Mouse (Mus musculus) CH12.LX (cell line): ENCODE measurements around the gene Ttll5. TPM values are rescaled to one million over a fixed set of nuclear protein-coding genes. Genes with fewer than 3 reads are reported as not detected.

Experiments
- DNase-seq: peaks from one replicate; pipeline ENCODE4 v3.0.0-alpha.2; 2013; ENCODE audit errors: extremely low read depth
- H3K27ac ChIP-seq: 2 replicates; pipeline ENCODE4 v1.5.1; 2012; ENCODE audit warnings: low read depth, mild to moderate bottlenecking, control low read depth, moderate library complexity; ENCODE audit not compliant: insufficient read depth
- H3K27me3 ChIP-seq: replicated peaks from 2 replicates; pipeline ENCODE3; 2012; ENCODE audit warnings: inconsistent platforms
- H3K36me3 ChIP-seq, 2 experiments: replicated peaks in 1 of 2; 2 replicates each; pipeline versions ENCODE3 to v1.6.1; 2012; ENCODE audit warnings: inconsistent platforms in 1 of 2, low read length in 1 of 2, mild to moderate bottlenecking in 1 of 2, mixed read lengths in 1 of 2, moderate library complexity in 1 of 2; ENCODE audit not compliant: control insufficient read depth in 1 of 2, insufficient read depth in 1 of 2
- H3K4me1 ChIP-seq, 2 experiments: 2 replicates each; pipeline ENCODE4 v1.6.1; 2012; ENCODE audit warnings: inconsistent platforms in 1 of 2, moderate library complexity in 1 of 2; ENCODE audit not compliant: insufficient read depth in 2 of 2, control insufficient read depth in 1 of 2
- H3K4me2 ChIP-seq: 2 replicates; pipeline ENCODE4 v1.6.1; 2012; ENCODE audit warnings: low read depth, mild to moderate bottlenecking, control low read depth; ENCODE audit not compliant: poor library complexity, insufficient read depth, severe bottlenecking
- H3K4me3 ChIP-seq, 3 experiments: fragments of 150-350 bp in 1 of 3; sonication (generic) in 1 of 3; replicated peaks in 1 of 3; 2 replicates each; pipeline versions ENCODE3 to v1.5.1; 2011 to 2012; ENCODE audit warnings: low read depth in 2 of 3, low read length in 2 of 3, mild to moderate bottlenecking in 2 of 3, moderate library complexity in 2 of 3, control low read depth in 1 of 3, improper control_type of control experiment in 1 of 3, inconsistent platforms in 1 of 3, mixed read lengths in 1 of 3; ENCODE audit not compliant: poor library complexity in 1 of 3
- H3K79me2 ChIP-seq: replicated peaks from 2 replicates; pipeline ENCODE4 v1.6.1; 2012; ENCODE audit warnings: mild to moderate bottlenecking, moderate library complexity; ENCODE audit not compliant: control insufficient read depth, poor library complexity, insufficient read depth, severe bottlenecking; ENCODE audit errors: extremely low read depth
- H3K9ac ChIP-seq: 2 replicates; pipeline ENCODE4 v1.6.1; 2012; ENCODE audit warnings: low read depth, mild to moderate bottlenecking, control low read depth, moderate library complexity; ENCODE audit not compliant: insufficient read depth
- H3K9me3 ChIP-seq: replicated peaks from 2 replicates; pipeline ENCODE3; 2012; ENCODE audit warnings: low read length, inconsistent platforms, mixed read lengths
- BHLHE40 ChIP-seq: IDR thresholded peaks from 2 replicates; pipeline ENCODE4 v1.6.1; 2011; ENCODE audit warnings: mild to moderate bottlenecking, low read depth, low read length, improper control_type of control experiment
- CHD2 ChIP-seq: IDR thresholded peaks from 2 replicates; pipeline ENCODE4 v1.6.1; 2011; ENCODE audit warnings: low read length, improper control_type of control experiment
- CTCF ChIP-seq, 2 experiments: IDR thresholded peaks in 1 of 2; conservative IDR thresholded peaks in 1 of 2; 2 replicates each; pipeline ENCODE4 v1.5.1; 2011 to 2012; ENCODE audit warnings: low read depth in 2 of 2, low read length in 2 of 2, improper control_type of control experiment in 1 of 2, inconsistent platforms in 1 of 2, mild to moderate bottlenecking in 1 of 2, moderate library complexity in 1 of 2
- E2F4 ChIP-seq: IDR thresholded peaks from 2 replicates; pipeline ENCODE4 v1.6.1; 2011; ENCODE audit warnings: low read depth, low read length, improper control_type of control experiment; ENCODE audit not compliant: insufficient replicate concordance
- ETS1 ChIP-seq: conservative IDR thresholded peaks from 2 replicates; pipeline ENCODE4 v1.6.1; 2012; ENCODE audit warnings: low read depth, mild to moderate bottlenecking, inconsistent platforms, low read length, improper control_type of control experiment, moderate library complexity
- GABPA ChIP-seq: IDR thresholded peaks from 2 replicates; pipeline ENCODE4 v1.6.1; 2012; ENCODE audit warnings: low read depth, low read length, improper control_type of control experiment, inconsistent platforms; ENCODE audit not compliant: insufficient replicate concordance
- HCFC1 ChIP-seq: IDR thresholded peaks from 2 replicates; pipeline ENCODE4 v1.6.1; 2012; ENCODE audit warnings: low read depth, mild to moderate bottlenecking, inconsistent platforms, low read length, improper control_type of control experiment
- IRF4 ChIP-seq: IDR thresholded peaks from 2 replicates; pipeline ENCODE4 v1.6.1; 2014; ENCODE audit warnings: low read depth, mild to moderate bottlenecking, inconsistent platforms, low read length, improper control_type of control experiment
- JUN ChIP-seq: IDR thresholded peaks from 2 replicates; pipeline ENCODE4 v1.6.1; 2011; ENCODE audit warnings: low read depth, mild to moderate bottlenecking, low read length, improper control_type of control experiment, moderate library complexity; ENCODE audit not compliant: insufficient read depth
- JUND ChIP-seq: conservative IDR thresholded peaks from 2 replicates; pipeline ENCODE4 v1.6.1; 2011; ENCODE audit warnings: low read depth, low read length, improper control_type of control experiment
- MAFK ChIP-seq: IDR thresholded peaks from 2 replicates; pipeline ENCODE4 v1.6.1; 2011; ENCODE audit warnings: low read length, improper control_type of control experiment; ENCODE audit not compliant: insufficient replicate concordance
- MAZ ChIP-seq: IDR thresholded peaks from 2 replicates; pipeline ENCODE4 v1.6.1; 2012; ENCODE audit warnings: low read depth, mild to moderate bottlenecking, inconsistent platforms, low read length, improper control_type of control experiment, moderate library complexity
- MEF2A ChIP-seq: IDR thresholded peaks from 2 replicates; pipeline ENCODE4 v1.6.1; 2014; ENCODE audit warnings: low read depth, mild to moderate bottlenecking, inconsistent platforms, low read length, improper control_type of control experiment, borderline replicate concordance
- MYC ChIP-seq: IDR thresholded peaks from 2 replicates; pipeline ENCODE4 v1.6.1; 2011; ENCODE audit warnings: low read depth, mild to moderate bottlenecking, improper control_type of control experiment, low read length
- NELFE ChIP-seq: IDR thresholded peaks from 2 replicates; pipeline ENCODE4 v1.6.1; 2011; ENCODE audit warnings: low read depth, low read length, improper control_type of control experiment
- NRF1 ChIP-seq: IDR thresholded peaks from 2 replicates; pipeline ENCODE4 v1.6.1; 2014; ENCODE audit warnings: low read depth, mild to moderate bottlenecking, inconsistent platforms, low read length, improper control_type of control experiment, moderate library complexity
- RAD21 ChIP-seq: IDR thresholded peaks from 2 replicates; pipeline ENCODE4 v1.6.1; 2011; ENCODE audit warnings: low read depth, mild to moderate bottlenecking, low read length, improper control_type of control experiment, moderate library complexity
- RCOR1 ChIP-seq: conservative IDR thresholded peaks from 2 replicates; pipeline ENCODE4 v1.6.1; 2012; ENCODE audit warnings: low read depth, mild to moderate bottlenecking, inconsistent platforms, low read length, improper control_type of control experiment
- SIN3A ChIP-seq: IDR thresholded peaks from 2 replicates; pipeline ENCODE4 v1.6.1; 2012; ENCODE audit warnings: low read length, improper control_type of control experiment, inconsistent platforms
- SMC3 ChIP-seq: IDR thresholded peaks from 2 replicates; pipeline ENCODE4 v1.6.1; 2011; ENCODE audit warnings: low read depth, low read length, improper control_type of control experiment
- TBP ChIP-seq: conservative IDR thresholded peaks from 2 replicates; pipeline ENCODE4 v1.6.1; 2011; ENCODE audit warnings: low read depth, low read length, improper control_type of control experiment
- TCF12 ChIP-seq: IDR thresholded peaks from 2 replicates; pipeline ENCODE4 v1.6.1; 2014; ENCODE audit warnings: low read depth, mild to moderate bottlenecking, inconsistent platforms, low read length, improper control_type of control experiment
- USF1 ChIP-seq: IDR thresholded peaks from 2 replicates; pipeline ENCODE4 v1.6.1; 2014; ENCODE audit warnings: low read depth, mild to moderate bottlenecking, inconsistent platforms, low read length, improper control_type of control experiment
- USF2 ChIP-seq: conservative IDR thresholded peaks from 2 replicates; pipeline ENCODE4 v1.6.1; 2011; ENCODE audit warnings: low read depth, low read length, improper control_type of control experiment
- ZC3H11A ChIP-seq: IDR thresholded peaks from 2 replicates; pipeline ENCODE4 v1.6.1; 2012; ENCODE audit warnings: low read depth, mild to moderate bottlenecking, inconsistent platforms, low read length, improper control_type of control experiment
- ZKSCAN1 ChIP-seq: IDR thresholded peaks from 2 replicates; pipeline ENCODE4 v1.6.1; 2012; ENCODE audit warnings: low read depth, inconsistent platforms, low read length, improper control_type of control experiment, borderline replicate concordance
- dilution Hi-C: fragments of 300-500 bp; cut with MboI; formaldehyde crosslinking; loops from 2 replicates; pipeline ENCODE4 v1.14.3; 2020; ENCODE audit warnings: low sequenced_read_pairs; ENCODE audit not compliant: extremely low pct_unique_long_range_greater_than_20kb, extremely low pct_ligation_motif_present
- in situ Hi-C: fragments of 300-500 bp; cut with MboI; formaldehyde crosslinking; loops from 3 replicates; pipeline ENCODE4 v1.14.3; 2019; ENCODE audit warnings: low sequenced_read_pairs, low pct_ligation_motif_present, low pct_unique_long_range_greater_than_20kb, mixed read lengths
- polyA plus RNA-seq: library from polyadenylated mRNA; unstranded; fragments of >175 nt; gene quantifications from 2 replicates; pipeline ENCODE4 v1.2.1, GENCODE M21; 2012; ENCODE audit warnings: low read depth; ENCODE audit not compliant: insufficient read length
- total RNA-seq, 2 experiments: library from RNA; depleted of rRNA; stranded (reverse); fragments of 300-350 nt in 1 of 2; fragments of >200 nt in 1 of 2; gene quantifications; 2 replicates each; pipeline ENCODE4 v1.2.3; 2012 to 2014

Ttll5 gene
- total and polyA plus RNA-seq, 3 experiments: 5.7 to 14.0 (median 8.7) TPM

GRCm38 (mm10) chr12:86000641-86001073, 176.2 kb downstream of the Ttll5 start:
- TF ChIP-seq JUND (no peak), ZC3H11A (no peak), SIN3A (no peak), RAD21 (no peak), ZKSCAN1 (no peak), SMC3 (no peak), MEF2A (no peak), TBP (no peak), GABPA (no peak), NELFE (no peak), TCF12 (no peak), E2F4 (no peak), ETS1 (no peak), MYC (no peak), USF2 (no peak), RCOR1 (no peak), USF1 (no peak)

GRCm38 (mm10) chr12:86001120-86001655, 176.7 kb downstream of the Ttll5 start:
- dilution Hi-C loops: no loop called here
- no peaks in the 10 kb centered on the region for H3K9me3 ChIP-seq
- no peaks in the 10 kb centered on the region for H3K27me3 ChIP-seq
- in situ Hi-C loops: no loop called here
- no peak overlapping the region for H3K4me2 ChIP-seq
- no peaks in the 10 kb centered on the region for H3K79me2 ChIP-seq
- TF ChIP-seq MAZ: no peak
- no peak for TF ChIP-seq TCF12
- TF ChIP-seq NRF1: no peak
- TF ChIP-seq TBP: no peak
- no peak for TF ChIP-seq RCOR1
- no peak for TF ChIP-seq BHLHE40
- no peak for TF ChIP-seq ZKSCAN1
- no peak for TF ChIP-seq CHD2
- TF ChIP-seq HCFC1: no peak
- no peak for TF ChIP-seq MEF2A
- TF ChIP-seq MAFK: no peak
- no peak for TF ChIP-seq JUN
- TF ChIP-seq MYC: no peak
- TF ChIP-seq RAD21: no peak
- no peak for TF ChIP-seq CTCF (conservative IDR thresholded peaks at IDR 0.05 in 1 of 2, IDR thresholded peaks at IDR 0.05 in 1 of 2; ENCODE audit: low read depth in 2 of 2, low read length in 2 of 2)
- no peak for TF ChIP-seq IRF4
- TF ChIP-seq JUND: no peak
- no peak for TF ChIP-seq SMC3
- TF ChIP-seq SIN3A: no peak
- TF ChIP-seq, all 38 proteins: peak for 0
- H3K9ac ChIP-seq: no peak overlapping the region
- H3K27ac ChIP-seq: no peak overlapping the region
- no peaks in the 10 kb centered on the region; a peak in 1 of 4 replicates for H3K4me1 ChIP-seq
- H3K36me3 ChIP-seq: peaks cover 2 to 16% of the 10 kb centered on the region in 2 experiments
- DNase-seq: no peak
- H3K4me3 ChIP-seq: no peak overlapping the region

More at GRCm38 (mm10) chr12:86000641-86001073, 176.2 kb downstream of the Ttll5 start:
- Histone ChIP-seq H3K9ac (no peak overlapping the region), H3K4me1 (no peaks in the 10 kb centered on the region; a peak in 1 of 4 replicates), H3K27ac (no peak overlapping the region), H3K4me3 (no peak overlapping the region), H3K79me2 (no peaks in the 10 kb centered on the region), H3K4me2 (no peak overlapping the region), H3K27me3 (no peaks in the 10 kb centered on the region), H3K9me3 (no peaks in the 10 kb centered on the region), H3K36me3 (peaks cover 6 to 20% of the 10 kb centered on the region in 2 experiments)
- dilution Hi-C loops (no loop called here), in situ Hi-C loops (no loop called here)
- DNase-seq: no peak
